Comparison of ENCODE assay signal across 19 mouse cellular contexts in the genomic region with DNA sequence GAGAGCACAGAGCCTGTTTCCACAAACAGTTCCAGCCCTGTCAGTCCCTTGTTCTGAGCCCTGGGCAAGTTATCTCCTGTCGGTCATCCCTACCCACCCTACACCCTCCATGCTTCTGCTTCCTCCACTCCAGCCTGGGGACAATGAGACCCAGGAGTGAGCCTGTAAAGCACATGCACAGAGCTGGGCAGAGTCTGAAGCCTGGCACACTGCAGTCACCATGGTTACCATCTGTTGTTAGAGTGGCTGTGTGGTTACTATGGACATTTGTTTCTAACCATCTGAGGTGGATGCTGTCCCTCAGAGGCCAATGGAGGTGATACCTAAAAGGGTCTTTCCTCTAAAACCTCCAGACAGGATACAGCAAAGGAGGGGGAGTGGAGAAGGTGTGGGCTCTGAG. TPM values are rescaled to one million over a fixed set of nuclear protein-coding genes. Genes with fewer than 3 reads are reported as not detected.
DNase-seq lines count a peak whose midpoint lies in the region; ATAC-seq and TF ChIP-seq lines count a peak whose summit lies in the region.
"Had no signal": no experiment of that assay in that cellular context is flagged by ENCODE, and none has a peak within 500 bp of the region (broad histone marks: within the 10 kb centered on the region; RNA-seq: fewer than 3 reads in every experiment).

No protein-coding gene starts in this region.

- no peak overlapping the region for H3K4me3 ChIP-seq in hindbrain, embryonic 16.5 days (ENCODE audit: low read length)
- no peak overlapping the region for H3K4me3 ChIP-seq in hindbrain, embryonic 14.5 days (replicated peaks; ENCODE audit: low read length)
- no peak overlapping the region for H3K4me3 ChIP-seq in lung, postnatal 0 days (ENCODE audit: low read depth, low read length)
- no peak overlapping the region for H3K4me3 ChIP-seq in midbrain, embryonic 15.5 days
- H3K4me3 ChIP-seq: heart, embryonic 15.5 days; myocyte had no signal

- WGBS in hindbrain, embryonic 16.5 days, result 71% methylated on average over 1 of the region's 1 CpGs
- WGBS in hindbrain, embryonic 14.5 days, result 65% methylated on average over 1 of the region's 1 CpGs
- WGBS in lung, postnatal 0 days, result 70% methylated on average over 1 of the region's 1 CpGs
- 59% methylated on average over 1 of the region's 1 CpGs for WGBS in midbrain, embryonic 15.5 days

- no peaks in the 10 kb centered on the region for H3K27me3 ChIP-seq in hindbrain, embryonic 16.5 days (replicated peaks; ENCODE audit: control insufficient read depth, insufficient read depth, low read length)
- H3K27me3 ChIP-seq in hindbrain, embryonic 14.5 days (ENCODE audit: control insufficient read depth, insufficient read depth, low read length), result no peaks in the 10 kb centered on the region
- no peaks in the 10 kb centered on the region for H3K27me3 ChIP-seq in lung, postnatal 0 days (replicated peaks; ENCODE audit: insufficient read depth, low read length)
- H3K27me3 ChIP-seq in midbrain, embryonic 15.5 days (replicated peaks), result no peaks in the 10 kb centered on the region
- H3K27me3 ChIP-seq: heart, embryonic 15.5 days had no signal

- no peak for TF ChIP-seq EP300 in lung, postnatal 0 days (IDR thresholded peaks at IDR 0.05)

- no peak overlapping the region for H3K27ac ChIP-seq in hindbrain, embryonic 16.5 days (ENCODE audit: low read depth, low read length)
- H3K27ac ChIP-seq in hindbrain, embryonic 14.5 days, result no peak overlapping the region
- no peak overlapping the region for H3K27ac ChIP-seq in lung, postnatal 0 days (ENCODE audit: low read length)
- no peak overlapping the region for H3K27ac ChIP-seq in midbrain, embryonic 15.5 days
- H3K27ac ChIP-seq: heart, embryonic 15.5 days had no signal

- no peak overlapping the region for H3K9ac ChIP-seq in hindbrain, embryonic 16.5 days (ENCODE audit: low read depth, low read length)
- no peak overlapping the region for H3K9ac ChIP-seq in hindbrain, embryonic 14.5 days
- H3K9ac ChIP-seq in lung, postnatal 0 days (replicated peaks; ENCODE audit: low read depth), result no peak overlapping the region
- H3K9ac ChIP-seq in midbrain, embryonic 15.5 days, result no peak overlapping the region
- H3K9ac ChIP-seq: heart, embryonic 15.5 days; lung, embryonic 14.5 days had no signal

- peak; percentile 88 for ATAC-seq in hindbrain, embryonic 16.5 days
- ATAC-seq in hindbrain, embryonic 14.5 days (ENCODE audit: low FRiP score), result no peak
- peak; percentile 31; the same call in 1 of the 2 replicates for ATAC-seq in lung, postnatal 0 days
- ATAC-seq in midbrain, embryonic 15.5 days (replicated peaks), result peak; percentile 86

- H3K36me3 ChIP-seq in hindbrain, embryonic 16.5 days (ENCODE audit: control insufficient read depth, insufficient read depth, low read length), result no peaks in the 10 kb centered on the region
- H3K36me3 ChIP-seq in hindbrain, embryonic 14.5 days (replicated peaks; ENCODE audit: control insufficient read depth, insufficient read depth), result no peaks in the 10 kb centered on the region
- H3K36me3 ChIP-seq in lung, postnatal 0 days (ENCODE audit: insufficient read depth, low read length), result no peaks in the 10 kb centered on the region
- H3K36me3 ChIP-seq in midbrain, embryonic 15.5 days (replicated peaks), result no peaks in the 10 kb centered on the region
- H3K36me3 ChIP-seq: G1E; heart, embryonic 15.5 days had no signal

- H3K9me3 ChIP-seq in hindbrain, embryonic 16.5 days (ENCODE audit: control insufficient read depth, low read length), result no peaks in the 10 kb centered on the region
- no peaks in the 10 kb centered on the region for H3K9me3 ChIP-seq in hindbrain, embryonic 14.5 days (ENCODE audit: control insufficient read depth, low read length)
- no peaks in the 10 kb centered on the region for H3K9me3 ChIP-seq in lung, postnatal 0 days (ENCODE audit: low read length)
- no peaks in the 10 kb centered on the region for H3K9me3 ChIP-seq in midbrain, embryonic 15.5 days
- H3K9me3 ChIP-seq: G1E; heart, embryonic 15.5 days had no signal

- no peak for TF ChIP-seq CTCF in lung, postnatal 0 days (IDR thresholded peaks at IDR 0.05)

- no peak overlapping the region for H3K4me2 ChIP-seq in hindbrain, embryonic 16.5 days (ENCODE audit: low read length)
- H3K4me2 ChIP-seq in hindbrain, embryonic 14.5 days (replicated peaks), result no peak overlapping the region
- H3K4me2 ChIP-seq in lung, postnatal 0 days (replicated peaks; ENCODE audit: low read depth, low read length), result no peak overlapping the region
- no peak overlapping the region for H3K4me2 ChIP-seq in midbrain, embryonic 15.5 days
- H3K4me2 ChIP-seq: heart, embryonic 15.5 days; lung, embryonic 14.5 days had no signal

- no peaks in the 10 kb centered on the region; the same call in 1 of the 2 replicates for H3K4me1 ChIP-seq in hindbrain, embryonic 16.5 days (ENCODE audit: control insufficient read depth, insufficient read depth, low read depth, low read length)
- no peaks in the 10 kb centered on the region for H3K4me1 ChIP-seq in hindbrain, embryonic 14.5 days (replicated peaks; ENCODE audit: control insufficient read depth, insufficient read depth, low read length)
- H3K4me1 ChIP-seq in lung, postnatal 0 days (ENCODE audit: insufficient read depth, low read depth, low read length), result no peaks in the 10 kb centered on the region
- H3K4me1 ChIP-seq in midbrain, embryonic 15.5 days, result no peaks in the 10 kb centered on the region
- H3K4me1 ChIP-seq: heart, embryonic 15.5 days had no signal

- no peak for DNase-seq in hindbrain, embryonic 14.5 days (ENCODE audit: low spot score)
- DNase-seq in lung, postnatal 0 days (ENCODE audit: low spot score), result no peak
- no peak for DNase-seq in lung, postnatal 4 days
- DNase-seq in brain, embryonic 18.5 days (ENCODE audit: low read depth, low spot score), result peak; percentile 28
- no peak for DNase-seq in thymus, postnatal 0 days (ENCODE audit: low spot score)
- DNase-seq: adrenal gland, adult 8-10 months; cerebellum, adult 9-10 months; embryo, embryonic 11 days; kidney, adult 2 months; kidney, postnatal 36 days; lung, embryonic 14.5 days; thymus, adult 2 months had no signal

RNA-seq across cellular contexts. Expression of a gene that starts 5.0 kb away (rescaled TPM):
- 0.76 and 1.2 TPM in 2 replicates for polyA plus RNA-seq in hindbrain, embryonic 16.5 days (2015; fragmentation: Nextera tagmentation; extraction: Ambion mirVana)
- 0.54 and 0.63 TPM in 2 replicates for polyA plus RNA-seq in hindbrain, embryonic 14.5 days (2014; fragmentation: Nextera tagmentation; extraction: Ambion mirVana)
- polyA plus RNA-seq in lung, postnatal 0 days (2015; fragmentation: Nextera tagmentation; extraction: Ambion mirVana), result 529 and 716 TPM in 2 replicates
- 1.3 and 1.4 TPM in 2 replicates for polyA plus RNA-seq in midbrain, embryonic 15.5 days (2015; fragmentation: Nextera tagmentation; extraction: Ambion mirVana)
- 0.64 and 0.91 TPM in 2 replicates for polyA plus RNA-seq in thymus, postnatal 0 days (2015; fragmentation: Nextera tagmentation; extraction: Ambion mirVana)
- polyA plus RNA-seq: G1E; liver, adult 2 months; myocyte; stomach, embryonic 14.5 days had no signal

RNA-seq across cellular contexts. Expression of a gene that starts 25.6 kb away (rescaled TPM):
- polyA plus RNA-seq in hindbrain, embryonic 16.5 days (2015; fragmentation: Nextera tagmentation; extraction: Ambion mirVana), result 14.6 and 15.7 TPM in 2 replicates
- polyA plus RNA-seq in hindbrain, embryonic 14.5 days (2014; fragmentation: Nextera tagmentation; extraction: Ambion mirVana), result 9.3 and 10.6 TPM in 2 replicates
- polyA plus RNA-seq in lung, postnatal 0 days (2015; fragmentation: Nextera tagmentation; extraction: Ambion mirVana), result 6.4 and 6.5 TPM in 2 replicates
- 9.3 and 12.8 TPM in 2 replicates for polyA plus RNA-seq in midbrain, embryonic 15.5 days (2015; fragmentation: Nextera tagmentation; extraction: Ambion mirVana)
- polyA plus RNA-seq in thymus, postnatal 0 days (2015; fragmentation: Nextera tagmentation; extraction: Ambion mirVana), result 4.1 and 5.3 TPM in 2 replicates

RNA-seq across cellular contexts. Expression of a gene that starts 38.4 kb away (rescaled TPM):
- not detected in 2 replicates for polyA plus RNA-seq in hindbrain, embryonic 16.5 days (2015; fragmentation: Nextera tagmentation; extraction: Ambion mirVana)
- not detected in 2 replicates for polyA plus RNA-seq in hindbrain, embryonic 14.5 days (2014; fragmentation: Nextera tagmentation; extraction: Ambion mirVana)
- polyA plus RNA-seq in lung, postnatal 0 days (2015; fragmentation: Nextera tagmentation; extraction: Ambion mirVana), result 28.0 and 35.9 TPM in 2 replicates
- polyA plus RNA-seq in midbrain, embryonic 15.5 days (2015; fragmentation: Nextera tagmentation; extraction: Ambion mirVana), result not detected in 2 replicates
- 0.08 and 0.27 TPM in 2 replicates for polyA plus RNA-seq in thymus, postnatal 0 days (2015; fragmentation: Nextera tagmentation; extraction: Ambion mirVana)
- polyA plus RNA-seq: G1E, myocyte had no signal

RNA-seq across cellular contexts. Expression of a gene that starts 53.6 kb away (rescaled TPM):
- 6.6 and 7.0 TPM in 2 replicates for polyA plus RNA-seq in hindbrain, embryonic 16.5 days (2015; fragmentation: Nextera tagmentation; extraction: Ambion mirVana)
- 3.6 and 4.1 TPM in 2 replicates for polyA plus RNA-seq in hindbrain, embryonic 14.5 days (2014; fragmentation: Nextera tagmentation; extraction: Ambion mirVana)
- 6.5 and 7.6 TPM in 2 replicates for polyA plus RNA-seq in lung, postnatal 0 days (2015; fragmentation: Nextera tagmentation; extraction: Ambion mirVana)
- polyA plus RNA-seq in midbrain, embryonic 15.5 days (2015; fragmentation: Nextera tagmentation; extraction: Ambion mirVana), result 4.0 TPM in 2 replicates
- polyA plus RNA-seq in thymus, postnatal 0 days (2015; fragmentation: Nextera tagmentation; extraction: Ambion mirVana), result 0.30 and 0.54 TPM in 2 replicates

Comparison
In these comparisons a context has a peak if more than half of its experiments do, and no peak if none do; other contexts are left out.
1. RNA of a gene that starts 5.0 kb away (polyA plus RNA-seq): 529 to 716 TPM in lung, postnatal 0 days; 1.3 to 1.4 TPM in midbrain, embryonic 15.5 days, 0.76 to 1.2 TPM in hindbrain, embryonic 16.5 days, 0.64 to 0.91 TPM in thymus, postnatal 0 days and 0.54 to 0.63 TPM in hindbrain, embryonic 14.5 days; every median in the first group is over 100 times any median in the second.
2. RNA of a gene that starts 38.4 kb away (polyA plus RNA-seq): 28.0 to 35.9 TPM in lung, postnatal 0 days; 0.08 to 0.27 TPM in thymus, postnatal 0 days, not detected in hindbrain, embryonic 16.5 days, not detected in hindbrain, embryonic 14.5 days and not detected in midbrain, embryonic 15.5 days; every median in the first group is over 10 times any median in the second.